Mouse (Mus musculus) layer of hippocampus, adult 11-12 months (tissue): ENCODE data around the gene Unc5b.

ENCODE experiments used
- DNase-seq: peaks from one replicate; pipeline ENCODE4 v3.0.0; 2022; ENCODE audit warnings: low spot score

Gene Unc5b

GRCm38 (mm10) chr10:60718491-60718890 lies 112.9 kb downstream of the Unc5b start:
- DNase-seq, result no peak

GRCm38 (mm10) chr10:60716449-60716848 lies 114.9 kb downstream of the Unc5b start:
- DNase-seq, result no peak
